Mouse (Mus musculus) ES-E14 (cell line): ENCODE data around the gene Sv2b. TPM values are rescaled to one million over a fixed set of nuclear protein-coding genes. Genes with fewer than 3 reads are reported as not detected.

ENCODE experiments used
- DNase-seq: peaks from one replicate; pipeline ENCODE4 v3.0.0-alpha.2; 2013; ENCODE audit warnings: low read depth, low spot score
- H3K27ac ChIP-seq: 2 replicates; pipeline ENCODE4 v1.5.1; 2012; ENCODE audit warnings: low read depth, mild to moderate bottlenecking, low read length, moderate library complexity, mixed read lengths; ENCODE audit not compliant: poor library complexity, insufficient read depth, severe bottlenecking
- H3K36me3 ChIP-seq: 2 replicates; pipeline ENCODE4 v1.6.1; 2012; ENCODE audit warnings: mild to moderate bottlenecking, low read length, moderate library complexity, mixed read lengths; ENCODE audit not compliant: control insufficient read depth, poor library complexity, insufficient read depth, severe bottlenecking
- H3K4me1 ChIP-seq, 2 experiments: fragments of 150-350 bp in 1 of 2; sonication (generic) in 1 of 2; 2 replicates each; pipeline ENCODE4 v1.6.1; 2012; ENCODE audit warnings: low read length in 2 of 2, mild to moderate bottlenecking in 1 of 2, mixed read lengths in 1 of 2; ENCODE audit not compliant: control insufficient read depth in 2 of 2, insufficient read depth in 2 of 2, poor library complexity in 1 of 2
- H3K4me3 ChIP-seq, 2 experiments: fragments of 150-350 bp in 1 of 2; sonication (generic) in 1 of 2; 2 replicates each; pipeline ENCODE4 v1.5.1; 2012; ENCODE audit warnings: low read length in 2 of 2, low read depth in 1 of 2, mild to moderate bottlenecking in 1 of 2, mixed read lengths in 1 of 2; ENCODE audit not compliant: insufficient read depth in 1 of 2, poor library complexity in 1 of 2, severe bottlenecking in 1 of 2
- H3K9ac ChIP-seq: 2 replicates; pipeline ENCODE4 v1.6.1; 2012; ENCODE audit warnings: low read depth, mild to moderate bottlenecking, low read length, mixed read lengths; ENCODE audit not compliant: poor library complexity, insufficient read depth, severe bottlenecking
- H3K9me3 ChIP-seq: fragments of 150-350 bp; sonication (generic); 2 replicates; pipeline ENCODE4 v1.6.1; 2012; ENCODE audit warnings: low read depth, mild to moderate bottlenecking, low read length; ENCODE audit not compliant: control insufficient read depth, insufficient read depth
- CHD2 ChIP-seq: IDR thresholded peaks from 2 replicates; pipeline ENCODE4 v1.6.1; 2014; ENCODE audit warnings: mild to moderate bottlenecking, low read depth, low read length, inconsistent platforms
- HCFC1 ChIP-seq: IDR thresholded peaks from 2 replicates; pipeline ENCODE4 v1.6.1; 2012; ENCODE audit warnings: low read length, inconsistent platforms, borderline replicate concordance; ENCODE audit not compliant: insufficient read depth
- MAFK ChIP-seq: IDR thresholded peaks from 2 replicates; pipeline ENCODE4 v1.6.1; 2014; ENCODE audit warnings: mild to moderate bottlenecking, low read depth, low read length, inconsistent platforms; ENCODE audit not compliant: insufficient read depth
- ZC3H11A ChIP-seq: IDR thresholded peaks from 2 replicates; pipeline ENCODE4 v1.6.1; 2012; ENCODE audit warnings: low read depth, mild to moderate bottlenecking, inconsistent platforms, low read length, borderline replicate concordance
- ZNF384 ChIP-seq: IDR thresholded peaks from 2 replicates; pipeline ENCODE4 v1.6.1; 2012; ENCODE audit warnings: low read depth, low read length, inconsistent platforms
- in situ Hi-C, 2 experiments: fragments of 600-800 bp; cut with MboI; formaldehyde crosslinking; loops; one replicate each; pipeline ENCODE4 v1.15.1; 2025; ENCODE audit warnings: low sequenced_read_pairs in 2 of 2, inconsistent platforms in 1 of 2; ENCODE audit not compliant: unreplicated experiment in 2 of 2
- total RNA-seq: library from RNA; depleted of rRNA; stranded (reverse); fragments of 300-350 nt; gene quantifications from 2 replicates; pipeline ENCODE4 v1.2.3, GENCODE M21; 2012

The Sv2b gene
- total RNA-seq, 1 experiment, result 0.27 TPM

DNA sequence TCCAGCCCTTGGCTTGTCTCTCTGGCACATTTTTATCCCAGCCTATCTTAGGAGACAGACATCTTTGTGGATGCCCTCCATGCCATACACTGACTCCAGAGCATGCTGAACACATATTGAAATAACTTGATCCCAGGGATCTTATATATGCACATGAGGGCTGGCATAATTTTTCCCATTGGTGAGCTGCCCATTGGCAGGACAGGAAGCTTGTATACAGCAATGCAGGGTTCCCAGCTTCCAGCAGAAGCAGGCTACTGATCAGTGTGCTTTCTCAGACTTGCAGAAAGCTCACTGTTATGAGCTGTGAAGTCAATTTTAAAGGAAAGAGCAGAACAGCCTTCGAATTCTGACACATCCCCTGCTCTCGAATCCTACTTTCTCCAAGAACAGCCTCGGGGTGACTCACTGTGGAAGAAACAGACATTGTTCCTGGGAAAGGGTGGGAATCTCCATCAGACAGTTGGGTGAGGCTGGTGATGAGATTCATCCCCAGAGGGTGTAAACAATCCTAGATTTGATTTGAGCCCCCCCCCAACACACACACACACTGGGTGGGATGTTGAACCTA is 26.9 kb downstream of the Sv2b start:
- Histone ChIP-seq H3K9me3 (no peaks in the 10 kb centered on the region), H3K4me3 (no peak overlapping the region), H3K4me1 (no peaks in the 10 kb centered on the region), H3K36me3 (no peaks in the 10 kb centered on the region), H3K27ac (no peak overlapping the region), H3K9ac (no peak overlapping the region)
- TF ChIP-seq ZC3H11A (no peak), ZNF384 (no peak), HCFC1 (no peak)
- no peak for DNase-seq
- in situ Hi-C loops, result no loop called here

DNA sequence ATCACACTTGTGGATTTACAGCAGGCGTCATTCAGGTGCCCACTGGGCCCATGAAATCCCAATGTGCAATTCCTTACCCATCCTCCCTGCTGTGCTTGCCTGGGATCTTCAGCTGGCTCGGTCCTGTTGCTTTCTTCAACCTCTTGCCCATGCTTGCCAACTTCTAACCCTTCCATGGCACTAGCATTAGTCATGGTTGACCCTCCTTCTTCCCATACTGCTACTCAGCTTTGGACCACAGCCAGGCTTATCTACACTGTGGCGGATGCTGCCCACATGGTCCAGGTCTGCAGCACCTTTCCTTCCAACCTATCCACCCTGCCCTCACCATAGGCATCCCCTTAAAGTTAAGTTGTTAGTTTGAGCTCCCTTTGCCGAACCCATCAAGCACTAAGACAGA is 28.0 kb downstream of the Sv2b start:
- no peaks in the 10 kb centered on the region for H3K36me3 ChIP-seq
- in situ Hi-C loops, result no loop called here
- no peak overlapping the region for H3K4me3 ChIP-seq

DNA sequence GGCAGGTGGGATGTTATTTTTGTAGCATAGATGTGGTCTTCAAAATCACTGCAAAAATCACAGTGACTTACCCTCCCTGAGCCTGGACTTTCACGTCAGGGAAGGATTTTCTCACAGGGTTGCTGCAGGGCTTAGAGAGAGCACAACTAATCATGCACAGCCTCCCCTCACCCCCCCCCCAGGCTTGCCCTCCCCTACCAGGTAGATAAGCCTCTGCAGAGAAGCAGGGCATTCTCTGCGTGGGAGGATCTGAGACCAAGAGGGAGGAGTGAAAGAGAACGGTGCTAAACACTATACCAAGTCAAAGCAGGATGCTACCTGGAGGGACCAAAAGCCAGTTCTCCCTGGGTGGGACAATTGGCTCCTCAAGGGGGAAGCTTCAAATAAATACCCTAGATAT is 31.2 kb downstream of the Sv2b start:
- no peaks in the 10 kb centered on the region for H3K36me3 ChIP-seq
- DNase-seq, result no peak
- no peak overlapping the region for H3K4me3 ChIP-seq
- H3K4me1 ChIP-seq, result no peaks in the 10 kb centered on the region
- no peaks in the 10 kb centered on the region for H3K9me3 ChIP-seq
- no peak overlapping the region for H3K27ac ChIP-seq
- in situ Hi-C loops, result no loop called here
- TF ChIP-seq MAFK, result no peak
- no peak for TF ChIP-seq CHD2
- TF ChIP-seq ZNF384, result no peak
- no peak for TF ChIP-seq HCFC1
- TF ChIP-seq ZC3H11A, result no peak
- no peak overlapping the region for H3K9ac ChIP-seq

More for the DNA sequence above, 28.0 kb downstream of the Sv2b start:
- no peak for DNase-seq
- Histone ChIP-seq H3K9ac (no peak overlapping the region), H3K27ac (no peak overlapping the region), H3K4me1 (no peaks in the 10 kb centered on the region), H3K9me3 (no peaks in the 10 kb centered on the region)
- no peak for TF ChIP-seq MAFK

DNA sequence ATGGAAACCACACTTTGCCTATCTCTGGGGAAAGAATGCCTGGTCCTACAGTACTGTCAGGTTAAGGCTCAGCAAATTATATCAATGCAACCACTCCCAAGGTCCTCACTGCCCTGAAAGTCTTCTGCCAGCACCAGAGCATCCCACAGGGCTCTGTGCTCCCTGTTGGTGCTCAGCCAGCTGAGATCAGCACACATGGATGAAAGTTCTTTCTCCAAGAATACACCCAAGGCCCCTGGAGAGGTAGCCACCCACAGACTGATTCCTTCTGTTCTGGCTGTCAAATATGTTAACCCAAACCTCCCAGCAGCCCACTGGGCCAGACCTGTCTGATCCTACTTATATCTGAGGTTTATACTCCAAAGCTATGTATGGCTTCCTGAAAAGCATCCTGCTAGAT is 32.3 kb downstream of the Sv2b start:
- no peak overlapping the region for H3K4me3 ChIP-seq
- no peaks in the 10 kb centered on the region for H3K36me3 ChIP-seq
- no peak overlapping the region for H3K9ac ChIP-seq

DNA sequence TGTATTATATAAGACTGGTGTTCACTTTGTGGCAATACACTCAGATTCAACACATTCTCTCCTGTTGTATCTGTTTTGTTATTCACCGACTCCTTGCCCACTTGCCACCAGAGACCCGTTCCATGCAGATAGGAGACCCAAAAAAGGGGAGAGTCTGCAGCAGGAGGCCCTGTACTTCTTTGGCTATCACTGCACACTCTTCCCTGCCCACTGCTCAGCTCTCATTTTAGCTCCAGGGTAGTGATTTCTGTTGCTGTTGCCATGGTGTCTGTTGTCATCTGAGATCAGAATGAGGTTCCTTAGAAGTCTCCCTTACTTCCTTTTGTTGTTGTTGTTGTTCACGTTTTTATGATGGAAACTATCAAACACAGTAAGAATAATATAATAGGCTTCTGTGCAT is 34.5 kb downstream of the Sv2b start:
- H3K9me3 ChIP-seq, result no peaks in the 10 kb centered on the region
- H3K4me3 ChIP-seq, result no peak overlapping the region
- in situ Hi-C loops, result no loop called here
- no peak overlapping the region for H3K9ac ChIP-seq
- no peak for DNase-seq
- H3K27ac ChIP-seq, result no peak overlapping the region
- H3K4me1 ChIP-seq, result no peaks in the 10 kb centered on the region
- no peaks in the 10 kb centered on the region for H3K36me3 ChIP-seq
- no peak for TF ChIP-seq ZC3H11A
- no peak for TF ChIP-seq CHD2
- no peak for TF ChIP-seq ZNF384
- TF ChIP-seq MAFK, result no peak
- no peak for TF ChIP-seq HCFC1

More for the DNA sequence above, 32.3 kb downstream of the Sv2b start:
- Histone ChIP-seq H3K4me1 (no peaks in the 10 kb centered on the region), H3K27ac (no peak overlapping the region), H3K9me3 (no peaks in the 10 kb centered on the region)
- in situ Hi-C loops, result no loop called here
- TF ChIP-seq MAFK (no peak), ZNF384 (no peak), HCFC1 (no peak), ZC3H11A (no peak), CHD2 (no peak)
- DNase-seq, result no peak
